Mouse (Mus musculus): ENCODE results near the gene Rad54l2. TPM values are rescaled to one million over a fixed set of nuclear protein-coding genes. Genes with fewer than 3 reads are reported as not detected.

Rad54l2 gene
- polyA plus RNA-seq (2012; ENCODE audit: low replicate concordance) = 5.4 and 5.9 TPM in 2 replicates

DNA sequence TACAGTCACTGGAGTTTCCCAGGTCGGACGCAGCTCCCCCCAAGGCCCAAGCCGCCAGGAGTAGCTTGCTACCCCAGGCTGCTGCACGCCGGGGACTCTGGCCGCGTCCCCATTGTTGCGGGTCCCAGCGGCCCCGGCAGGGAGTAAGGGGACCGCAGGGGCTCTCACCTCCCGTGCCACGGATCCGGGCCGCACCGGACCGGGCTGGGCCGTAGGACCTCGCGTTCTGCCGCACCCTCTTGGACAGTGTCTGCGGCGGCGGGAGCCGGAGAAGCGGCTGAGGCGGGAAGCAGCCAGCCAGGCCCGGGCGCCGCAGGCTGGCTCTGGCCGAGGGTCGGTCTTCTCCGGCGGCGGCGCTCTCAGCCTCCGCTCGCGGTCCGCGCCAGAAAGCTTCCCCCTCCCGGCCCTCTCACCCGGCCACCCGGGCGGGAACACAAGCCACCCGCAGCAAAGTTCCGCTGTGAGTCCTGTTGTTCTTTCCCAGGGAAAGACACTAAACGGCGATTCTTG is at the start of gene Rad54l2:
Gene Rad54l2 (minus strand): TSS at position 383 of the 510 bp plus-strand sequence.

DNA sequence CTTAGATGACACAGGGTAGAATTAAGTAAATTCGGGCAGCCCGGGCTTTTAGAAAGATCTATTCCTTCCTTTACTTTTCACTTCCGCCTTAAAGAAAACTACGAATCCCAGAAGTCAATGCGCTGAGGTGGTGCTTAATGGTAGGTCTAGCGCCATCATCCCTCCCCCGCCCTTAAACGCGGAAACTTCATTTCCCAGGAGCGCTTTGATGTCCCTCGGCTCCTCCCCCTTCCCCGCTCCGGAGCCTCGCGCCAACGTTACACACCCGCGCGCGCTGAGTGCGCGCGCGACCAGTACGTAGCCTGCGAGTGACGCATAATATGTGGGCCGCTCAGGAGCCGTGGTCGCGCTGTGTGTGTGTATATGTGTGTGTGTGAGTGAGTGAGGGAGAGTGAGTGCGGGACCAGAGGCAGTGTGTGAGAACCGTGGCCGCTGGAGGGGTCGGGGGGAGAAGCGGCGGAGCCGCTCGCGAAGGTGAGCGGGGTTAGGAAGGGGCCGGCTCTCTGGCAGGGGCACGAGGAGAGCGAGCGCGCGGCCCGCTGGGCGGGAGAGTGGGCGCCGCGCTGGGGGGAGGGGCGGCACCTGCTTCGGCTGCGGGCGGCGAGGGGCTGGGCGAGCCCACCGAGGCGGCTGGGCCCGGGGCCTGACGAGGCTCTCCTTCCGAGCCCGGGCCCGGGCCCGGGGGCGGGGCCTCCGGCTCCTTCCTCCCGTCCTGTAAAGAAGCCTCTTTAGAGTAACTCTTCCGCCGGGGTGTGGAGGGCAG is 32.8 kb upstream of the Rad54l2 start, which contains the start of gene Dcaf1:
Gene Dcaf1 (plus strand): TSS at position 257 of the 763 bp plus-strand sequence.

DNA sequence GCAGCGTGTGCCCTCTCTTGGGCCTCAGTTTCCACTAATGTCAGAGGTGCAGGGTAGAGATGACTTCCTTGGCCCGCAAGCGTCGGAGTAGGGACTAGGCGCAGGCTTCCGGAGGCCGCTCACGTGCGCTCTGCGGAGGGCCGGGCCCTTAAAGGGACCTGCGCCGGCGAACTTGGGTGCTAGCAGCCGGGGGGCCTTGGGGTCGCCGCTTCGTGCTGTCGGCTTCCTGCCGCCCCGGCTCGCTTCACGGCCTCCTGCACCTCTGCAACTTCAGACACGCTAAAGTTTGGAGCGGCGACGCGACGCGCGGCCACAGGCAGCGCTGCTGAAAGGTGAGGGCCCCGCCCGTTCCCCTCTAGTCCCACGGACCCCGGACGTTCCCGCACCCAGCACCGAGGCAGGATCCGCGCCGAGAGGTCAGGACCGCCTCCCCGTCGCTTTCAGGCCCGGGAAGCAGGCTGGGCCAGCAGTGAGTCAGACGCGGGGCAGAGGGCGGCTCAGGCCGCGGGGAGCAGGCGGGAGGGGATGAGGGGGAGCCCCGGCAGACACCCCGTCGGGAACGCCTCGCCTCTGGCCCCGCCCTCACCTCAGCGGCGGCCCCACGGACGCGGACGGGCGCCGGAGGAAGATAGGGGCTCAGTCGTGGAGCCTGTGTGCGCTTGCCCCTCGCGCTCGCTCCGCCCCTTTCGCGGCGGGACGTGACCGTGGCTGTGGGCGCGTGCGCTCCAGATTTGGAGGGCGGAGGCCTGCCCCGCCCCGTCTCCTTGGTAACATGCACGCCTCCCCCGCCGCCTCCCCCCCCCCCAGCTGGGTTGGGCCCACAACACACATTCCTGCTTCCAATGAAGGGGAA is 103.5 kb downstream of the Rad54l2 start, which contains the start of gene Tex264:
Gene Tex264 (minus strand): TSS at position 679 of the 853 bp plus-strand sequence.

DNA sequence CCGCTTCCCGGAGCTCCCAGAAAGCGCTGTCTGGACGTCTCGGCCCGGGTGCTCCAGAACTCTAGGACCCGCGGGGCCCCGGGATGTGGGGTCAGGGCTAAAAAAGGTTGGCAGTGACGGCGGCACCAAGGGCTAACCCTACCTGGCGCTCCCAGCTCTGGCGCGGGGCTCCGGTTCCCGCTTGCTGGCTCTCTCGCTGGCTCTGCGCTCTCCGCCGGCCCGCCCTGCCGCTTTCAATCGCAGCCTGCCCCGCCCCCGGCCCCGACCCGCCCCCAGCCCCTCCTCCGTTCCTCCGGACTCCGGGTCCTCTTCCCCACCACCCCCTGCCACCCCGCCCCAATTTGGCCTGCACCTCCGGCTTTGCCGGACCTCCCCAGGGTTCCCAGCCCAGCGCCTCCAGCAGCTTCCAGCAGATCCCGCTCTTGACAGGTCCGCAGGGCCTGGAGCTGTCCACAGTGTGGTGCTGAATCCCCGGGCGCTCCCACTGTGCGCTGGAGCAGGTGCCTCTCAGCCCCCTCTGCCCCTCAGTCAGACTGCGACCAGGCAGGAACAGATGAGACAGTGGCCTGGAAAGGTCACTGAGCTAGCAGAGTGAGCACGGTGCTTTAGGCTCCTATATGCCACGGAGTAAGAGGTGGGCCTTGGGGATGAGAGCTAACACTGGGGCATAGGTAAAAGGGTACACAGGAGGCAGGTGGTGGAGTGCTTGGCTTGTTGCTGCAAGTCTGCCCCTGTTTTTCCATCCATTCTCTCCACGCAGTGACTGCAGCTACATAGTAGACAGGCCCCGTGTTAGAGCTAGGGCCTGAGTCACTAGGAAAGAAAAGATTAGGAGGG is 132.9 kb downstream of the Rad54l2 start, which contains the start of gene Grm2:
Gene Grm2 (minus strand): TSS at position 199 of the 837 bp plus-strand sequence.

Other genes with a start within 250 kb of the Rad54l2 start
- gene Iqcf3, start 227.6 kb downstream of the Rad54l2 start, polyA plus RNA-seq (2012; ENCODE audit: low replicate concordance) = not detected in 2 replicates
- gene Iqcf4, start 218.2 kb downstream of the Rad54l2 start, polyA plus RNA-seq (2012; ENCODE audit: low replicate concordance) = not detected in 2 replicates
- not detected in 2 replicates for gene Iqcf6, start 162.6 kb downstream of the Rad54l2 start, polyA plus RNA-seq (2012; ENCODE audit: low replicate concordance)
- gene Grm2, start 133.1 kb downstream of the Rad54l2 start, polyA plus RNA-seq (2012; ENCODE audit: low replicate concordance) = not detected in 2 replicates
- 60.6 and 119 TPM in 2 replicates for gene Tex264, start 103.3 kb downstream of the Rad54l2 start, polyA plus RNA-seq (2012; ENCODE audit: low replicate concordance)
- gene Dcaf1, start 32.7 kb upstream of the Rad54l2 start, polyA plus RNA-seq (2012; ENCODE audit: low replicate concordance) = 2.2 and 5.9 TPM in 2 replicates
- gene Rbm15b, start 98.2 kb upstream of the Rad54l2 start, polyA plus RNA-seq (2012; ENCODE audit: low replicate concordance) = 25.8 and 31.0 TPM in 2 replicates
- gene Manf, start 102.8 kb upstream of the Rad54l2 start, polyA plus RNA-seq (2012; ENCODE audit: low replicate concordance) = 69.4 and 104 TPM in 2 replicates